Mouse (Mus musculus): ENCODE data around the gene Dap. TPM values are rescaled to one million over a fixed set of nuclear protein-coding genes. Genes with fewer than 3 reads are reported as not detected.

Dap gene
- total and polyA plus RNA-seq, 3 experiments = 12.6 to 69.8 (median 15.1) TPM

GRCm38 (mm10) chr15:31239713-31240112, 15.6 kb downstream of the Dap start:
- Histone ChIP-seq H3K4me2 (ENCODE audit: insufficient read depth, low read depth, poor library complexity, severe bottlenecking) (no peak overlapping the region), H3K9me3 (replicated peaks; ENCODE audit: low read length) (peaks cover 10% of the 10 kb centered on the region), H3K27me3 (replicated peaks) (no peaks in the 10 kb centered on the region), H3K4me1 (ENCODE audit: control insufficient read depth in 1 of 2, insufficient read depth in 2 of 2) (peaks cover 7 to 47% of the 10 kb centered on the region in 2 experiments), H3K79me2 (replicated peaks; ENCODE audit: control insufficient read depth, extremely low read depth, insufficient read depth, poor library complexity, severe bottlenecking) (no peaks in the 10 kb centered on the region), H3K36me3 (replicated peaks in 1 of 2; ENCODE audit: control insufficient read depth in 1 of 2, insufficient read depth in 1 of 2, low read length in 1 of 2) (peaks cover 12 to 91% of the 10 kb centered on the region in 2 experiments), H3K27ac (ENCODE audit: insufficient read depth, low read depth) (no peak overlapping the region), H3K4me3 (replicated peaks in 1 of 3; ENCODE audit: low read depth in 2 of 3, low read length in 2 of 3, poor library complexity in 1 of 3) (no peak overlapping the region), H3K9ac (ENCODE audit: insufficient read depth, low read depth) (no peak overlapping the region)
- TF ChIP-seq SIN3A (IDR thresholded peaks at IDR 0.05; ENCODE audit: low read length) (no peak), ELF1 (IDR thresholded peaks at IDR 0.05; ENCODE audit: low read depth, low read length) (0 out of 2 replicates have a peak, but pooled peaks have one; percentile 25)
- in situ Hi-C loops (cut with MboI; ENCODE audit: low pct_ligation_motif_present, low pct_unique_long_range_greater_than_20kb, low sequenced_read_pairs) (no loop called here), dilution Hi-C loops (cut with MboI; ENCODE audit: extremely low pct_ligation_motif_present, extremely low pct_unique_long_range_greater_than_20kb, low sequenced_read_pairs) (no loop called here)
- peak; percentile 75 for DNase-seq (ENCODE audit: extremely low read depth)

- dilution Hi-C loops (cut with MboI; ENCODE audit: extremely low pct_ligation_motif_present, extremely low pct_unique_long_range_greater_than_20kb, low sequenced_read_pairs) = no loop called here
- TF ChIP-seq POLR2AphosphoS2 (IDR thresholded peaks at IDR 0.05; ENCODE audit: low read depth, low read length) (no peak), GABPA (IDR thresholded peaks at IDR 0.05; ENCODE audit: insufficient replicate concordance, low read depth, low read length) (no peak), TBP (conservative IDR thresholded peaks at IDR 0.05; ENCODE audit: low read depth, low read length) (no peak), ETS1 (conservative IDR thresholded peaks at IDR 0.05; ENCODE audit: low read depth, low read length) (no peak), HCFC1 (IDR thresholded peaks at IDR 0.05; ENCODE audit: low read depth, low read length) (no peak), MEF2A (IDR thresholded peaks at IDR 0.05; ENCODE audit: borderline replicate concordance, low read depth, low read length) (no peak)
- H3K4me3 ChIP-seq (replicated peaks in 1 of 3; ENCODE audit: low read depth in 2 of 3, low read length in 2 of 3, poor library complexity in 1 of 3) = no peak overlapping the region
- H3K9me3 ChIP-seq (replicated peaks; ENCODE audit: low read length) = peaks cover 10% of the 10 kb centered on the region
- H3K4me1 ChIP-seq (ENCODE audit: control insufficient read depth in 1 of 2, insufficient read depth in 2 of 2) = peaks cover 7 to 47% of the 10 kb centered on the region in 2 experiments
- H3K36me3 ChIP-seq (replicated peaks in 1 of 2; ENCODE audit: control insufficient read depth in 1 of 2, insufficient read depth in 1 of 2, low read length in 1 of 2) = peaks cover 12 to 92% of the 10 kb centered on the region in 2 experiments
- H3K79me2 ChIP-seq (replicated peaks; ENCODE audit: control insufficient read depth, extremely low read depth, insufficient read depth, poor library complexity, severe bottlenecking) = no peaks in the 10 kb centered on the region
- no peaks in the 10 kb centered on the region for H3K27me3 ChIP-seq (replicated peaks)
- in situ Hi-C loops (cut with MboI; ENCODE audit: low pct_ligation_motif_present, low pct_unique_long_range_greater_than_20kb, low sequenced_read_pairs) = no loop called here
- no peak overlapping the region for H3K27ac ChIP-seq (ENCODE audit: insufficient read depth, low read depth)
- DNase-seq (ENCODE audit: extremely low read depth) = no peak
- no peak overlapping the region for H3K4me2 ChIP-seq (ENCODE audit: insufficient read depth, low read depth, poor library complexity, severe bottlenecking)
- no peak overlapping the region for H3K9ac ChIP-seq (ENCODE audit: insufficient read depth, low read depth)
Observed at GRCm38 (mm10) chr15:31240181-31240580, 16.1 kb downstream of the Dap start.

- Histone ChIP-seq H3K36me3 (replicated peaks in 1 of 2; ENCODE audit: control insufficient read depth in 1 of 2, insufficient read depth in 1 of 2, low read length in 1 of 2) (peaks cover 7 to 87% of the 10 kb centered on the region in 2 experiments), H3K4me3 (replicated peaks in 1 of 3; ENCODE audit: low read depth in 2 of 3, low read length in 2 of 3, poor library complexity in 1 of 3) (no peak overlapping the region), H3K4me2 (ENCODE audit: insufficient read depth, low read depth, poor library complexity, severe bottlenecking) (no peak overlapping the region), H3K79me2 (replicated peaks; ENCODE audit: control insufficient read depth, extremely low read depth, insufficient read depth, poor library complexity, severe bottlenecking) (no peaks in the 10 kb centered on the region), H3K9ac (ENCODE audit: insufficient read depth, low read depth) (no peak overlapping the region), H3K27ac (ENCODE audit: insufficient read depth, low read depth) (no peak overlapping the region), H3K27me3 (replicated peaks) (no peaks in the 10 kb centered on the region), H3K4me1 (ENCODE audit: control insufficient read depth in 1 of 2, insufficient read depth in 2 of 2) (peaks cover 8 to 41% of the 10 kb centered on the region in 2 experiments), H3K9me3 (replicated peaks; ENCODE audit: low read length) (peaks cover 10% of the 10 kb centered on the region)
- no peak for DNase-seq (ENCODE audit: extremely low read depth)
- in situ Hi-C loops (cut with MboI; ENCODE audit: low pct_ligation_motif_present, low pct_unique_long_range_greater_than_20kb, low sequenced_read_pairs) = no loop called here
- dilution Hi-C loops (cut with MboI; ENCODE audit: extremely low pct_ligation_motif_present, extremely low pct_unique_long_range_greater_than_20kb, low sequenced_read_pairs) = no loop called here
- no peak for TF ChIP-seq ZKSCAN1 (IDR thresholded peaks at IDR 0.05; ENCODE audit: borderline replicate concordance, low read depth, low read length)
- TF ChIP-seq CTCF (conservative IDR thresholded peaks at IDR 0.05 in 1 of 2, IDR thresholded peaks at IDR 0.05 in 1 of 2; ENCODE audit: low read depth in 2 of 2, low read length in 2 of 2) = no peak
- TF ChIP-seq RCOR1 (conservative IDR thresholded peaks at IDR 0.05; ENCODE audit: low read depth, low read length) = no peak
- no peak for TF ChIP-seq TBP (conservative IDR thresholded peaks at IDR 0.05; ENCODE audit: low read depth, low read length)
- TF ChIP-seq ZNF384 (IDR thresholded peaks at IDR 0.05; ENCODE audit: low read depth, low read length) = no peak
- no peak for TF ChIP-seq RAD21 (IDR thresholded peaks at IDR 0.05; ENCODE audit: low read depth, low read length)
- TF ChIP-seq SMC3 (IDR thresholded peaks at IDR 0.05; ENCODE audit: low read depth, low read length) = no peak
- no peak for TF ChIP-seq MXI1 (IDR thresholded peaks at IDR 0.05; ENCODE audit: low read depth, low read length)
Observed at GRCm38 (mm10) chr15:31243260-31243659, 19.1 kb downstream of the Dap start.

Data from CH12.LX (cell line).